Mouse (Mus musculus) left cerebral cortex, postnatal 25 days (tissue): ENCODE data around the gene Rap1a. TPM values are rescaled to one million over a fixed set of nuclear protein-coding genes. Genes with fewer than 3 reads are reported as not detected.

Source experiments
- DNase-seq, 2 experiments: peaks; one replicate each; pipeline ENCODE4 v3.0.0; 2022; ENCODE audit warnings: low spot score in 2 of 2, mixed read lengths in 1 of 2
- intact Hi-C: fragments of 180-260 bp; cut with DNase I; formaldehyde crosslinking; loops from one replicate; pipeline ENCODE4 v1.15.1; 2025
- total RNA-seq, 2 experiments: library from RNA; stranded (reverse); gene quantifications; 2 replicates each; pipeline ENCODE4 v1.2.3; 2021

Gene Rap1a
- total RNA-seq, 2 experiments from 2014 or later: 71.5 to 76.4 TPM

DNA sequence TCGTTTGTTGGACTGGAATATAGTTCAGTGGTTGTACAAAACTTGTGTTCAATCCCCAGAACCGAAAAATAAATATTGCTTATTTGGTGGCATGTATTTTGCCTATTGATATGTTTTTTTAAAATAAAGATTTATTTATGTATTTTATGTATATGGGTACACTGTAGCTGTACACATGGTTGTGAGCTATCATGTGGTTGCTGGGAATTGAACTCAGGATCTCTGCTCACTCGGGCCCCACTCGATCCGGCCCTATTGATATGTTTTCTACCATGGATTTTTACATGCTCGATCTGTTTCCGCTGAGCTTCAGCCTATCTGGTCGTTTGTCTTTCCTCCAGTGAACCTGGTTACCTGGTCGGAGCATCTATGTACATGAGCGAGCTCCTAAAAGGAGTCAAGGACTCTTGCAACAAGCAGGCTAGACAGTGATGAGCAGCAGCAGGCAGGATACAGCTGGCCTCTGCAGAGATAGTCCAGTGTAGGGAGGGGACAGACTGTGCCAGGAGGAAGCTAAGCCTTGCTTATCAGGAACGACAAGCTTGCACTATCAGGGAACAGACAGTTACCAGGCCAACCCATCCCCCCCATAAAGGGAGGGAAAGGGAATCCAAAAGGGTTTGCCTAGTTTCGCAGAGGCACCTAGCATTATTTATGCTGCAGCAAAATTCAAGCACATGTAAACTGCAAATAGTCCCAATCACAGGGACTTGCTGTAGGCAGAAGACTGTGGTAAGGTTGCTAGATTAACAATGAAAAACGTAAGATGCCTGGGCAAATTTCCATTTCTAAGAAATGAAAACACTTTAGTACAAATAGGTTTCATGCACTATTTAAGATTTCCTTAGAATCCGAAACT is 7.3 kb upstream of the Rap1a start:
- intact Hi-C loops: no loop called here

DNA sequence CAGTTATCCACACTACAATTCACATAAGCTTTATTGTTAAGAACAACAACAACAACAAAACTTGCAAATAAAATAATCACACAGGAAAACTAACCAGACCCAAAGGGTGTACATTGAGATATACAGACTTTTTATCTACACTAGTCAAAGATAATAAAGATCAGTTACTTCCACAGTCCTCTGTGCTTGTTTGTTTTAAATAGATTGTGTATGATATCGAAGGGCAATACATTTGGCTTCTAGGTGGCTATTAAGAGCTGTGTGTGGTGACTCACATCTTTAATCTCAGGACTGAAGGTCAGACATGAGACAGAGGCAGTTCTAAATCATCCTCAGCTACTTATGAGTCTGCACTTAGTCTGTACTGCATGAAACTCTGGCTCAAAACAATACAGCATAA is 6.5 kb upstream of the Rap1a start:
- no peak for DNase-seq
- intact Hi-C loops: no loop called here

More for the DNA sequence above, 7.3 kb upstream of the Rap1a start:
- DNase-seq: no peak

DNA sequence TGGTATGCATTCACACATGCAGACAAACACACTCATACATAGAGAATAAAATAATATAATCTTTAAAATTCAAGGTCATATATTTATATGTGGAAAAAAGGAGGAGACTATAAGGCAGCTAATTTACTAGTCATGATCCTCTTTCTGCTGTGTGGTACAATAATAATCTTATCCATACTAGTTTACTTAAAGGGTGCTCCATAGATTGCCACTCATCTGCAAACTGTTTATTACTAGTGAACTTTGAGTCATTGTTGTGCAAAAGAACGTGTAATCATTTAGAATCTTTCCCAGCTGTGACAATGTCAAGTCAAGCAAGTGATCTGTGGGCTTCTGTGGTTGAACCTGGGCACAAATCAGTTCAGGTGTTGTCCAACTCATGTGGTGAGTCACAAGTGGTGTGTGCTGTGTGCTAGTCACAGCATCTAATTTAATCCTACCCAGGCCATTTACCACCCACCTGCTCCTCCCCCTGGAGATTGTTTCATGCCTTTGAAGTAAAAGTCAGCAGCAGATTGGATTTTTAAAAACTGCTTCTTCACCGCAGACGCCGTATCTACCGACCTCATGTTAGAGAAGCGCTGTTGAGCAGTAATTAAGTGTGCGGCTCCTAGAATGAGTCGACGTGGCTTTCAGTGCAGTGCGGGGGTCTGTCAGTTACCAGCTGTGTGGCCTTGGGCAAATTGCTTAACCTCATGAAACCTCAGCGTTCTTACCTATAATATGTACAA is 5.5 kb upstream of the Rap1a start:
- intact Hi-C loops: no loop called here
- peak; percentile 6 to 40 for DNase-seq

DNA sequence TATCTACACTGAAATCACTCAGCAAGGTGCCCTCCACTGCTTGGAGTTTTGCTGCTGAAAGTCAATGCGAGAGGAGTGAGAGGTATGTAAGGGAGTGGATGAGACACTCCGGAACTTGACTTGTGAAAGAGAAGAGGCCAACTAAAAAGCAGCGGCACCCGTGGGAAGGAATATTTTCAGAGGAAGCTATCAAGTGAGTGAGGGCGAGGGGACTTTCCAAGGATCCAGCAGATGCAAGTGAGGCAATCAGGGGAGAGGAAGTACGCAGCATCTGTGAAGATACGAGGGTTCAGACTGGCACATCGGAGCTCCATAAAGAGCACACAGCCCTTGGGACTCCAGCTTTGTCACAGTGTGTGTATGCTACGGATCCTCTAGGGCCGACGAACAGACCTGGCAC is 2.5 kb upstream of the Rap1a start:
- intact Hi-C loops: loop anchor here (5.0 kb wide), 2 partner anchors 94 to 154 kb away; partner anchors contain the start of gene Wdr77
- no peak for DNase-seq

DNA sequence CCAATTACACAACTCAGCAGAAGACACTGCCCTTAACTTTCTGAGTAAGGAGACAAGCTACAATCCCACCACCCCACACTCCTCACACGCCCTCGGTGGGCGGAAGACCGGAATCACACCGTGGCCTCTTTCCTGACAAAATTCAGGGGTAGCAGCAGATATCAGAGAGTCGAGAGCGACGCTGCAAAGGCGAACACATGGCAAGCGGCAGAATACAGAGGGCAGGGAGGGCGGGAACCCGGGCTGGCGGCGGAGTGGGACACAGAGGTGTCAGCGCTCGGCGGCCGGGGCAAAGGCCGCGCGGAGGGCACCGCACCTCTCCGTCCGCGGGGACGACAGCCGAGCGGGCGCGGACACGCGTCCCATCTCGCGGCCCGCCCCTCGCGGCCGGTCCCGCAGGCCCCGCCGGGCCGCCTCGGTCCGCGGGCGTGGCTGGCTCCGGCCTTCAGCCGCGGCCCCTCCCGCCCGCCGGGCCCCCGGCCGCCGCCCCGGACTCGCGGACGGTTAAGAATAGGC is 403 bp downstream of the Rap1a start:
- DNase-seq: no peak
- intact Hi-C loops: loop anchor here (5.0 kb wide), 2 partner anchors 97 to 157 kb away; partner anchors contain the start of gene Wdr77

DNA sequence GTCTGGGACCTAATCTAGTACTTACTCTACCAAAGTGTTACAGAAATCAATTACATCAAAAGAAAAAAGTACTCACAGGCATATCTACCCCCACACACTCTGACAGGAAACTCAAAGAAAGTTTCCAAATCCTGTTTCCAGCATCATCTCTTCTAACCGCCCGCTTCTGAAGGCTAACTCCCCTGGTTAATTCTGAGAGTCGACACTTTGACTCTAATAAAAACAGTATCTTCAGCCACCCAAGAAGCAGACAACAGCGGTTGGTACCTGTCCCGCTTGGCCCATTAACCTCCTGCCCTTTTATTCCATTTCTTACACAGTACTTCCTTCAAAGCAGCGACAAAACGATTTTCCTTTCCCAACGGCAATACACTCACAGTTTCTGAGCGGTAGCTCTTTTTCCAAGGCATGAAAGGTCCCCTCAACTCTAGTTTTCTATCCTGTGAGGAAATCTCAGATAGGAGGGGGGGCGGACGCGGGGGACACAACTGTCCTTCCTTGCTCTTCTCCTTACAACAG is 921 bp downstream of the Rap1a start:
- intact Hi-C loops: loop anchor here (5.0 kb wide), 2 partner anchors 97 to 157 kb away; partner anchors contain the start of gene Wdr77

DNA sequence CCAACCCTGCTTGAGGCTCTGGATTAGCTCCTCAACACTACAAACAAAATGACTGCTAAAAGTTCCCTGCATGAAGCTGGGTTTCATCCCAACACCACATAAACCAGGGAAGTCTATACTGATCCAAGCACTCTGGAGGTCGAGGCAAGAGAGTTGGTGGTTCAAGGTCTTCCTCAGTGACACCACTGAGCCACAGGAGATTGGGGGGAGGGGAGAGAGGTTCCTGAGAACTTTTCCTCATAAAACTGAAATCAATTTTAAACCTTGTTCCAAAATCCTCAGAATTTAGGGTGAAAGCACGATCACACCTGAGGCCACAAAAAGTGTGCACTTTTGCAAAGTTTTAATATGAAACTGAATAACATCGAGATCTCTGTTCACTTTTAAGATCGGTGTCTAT is 1.8 kb downstream of the Rap1a start:
- intact Hi-C loops: no loop called here
- DNase-seq: no peak

More for the DNA sequence above, 921 bp downstream of the Rap1a start:
- no peak for DNase-seq

DNA sequence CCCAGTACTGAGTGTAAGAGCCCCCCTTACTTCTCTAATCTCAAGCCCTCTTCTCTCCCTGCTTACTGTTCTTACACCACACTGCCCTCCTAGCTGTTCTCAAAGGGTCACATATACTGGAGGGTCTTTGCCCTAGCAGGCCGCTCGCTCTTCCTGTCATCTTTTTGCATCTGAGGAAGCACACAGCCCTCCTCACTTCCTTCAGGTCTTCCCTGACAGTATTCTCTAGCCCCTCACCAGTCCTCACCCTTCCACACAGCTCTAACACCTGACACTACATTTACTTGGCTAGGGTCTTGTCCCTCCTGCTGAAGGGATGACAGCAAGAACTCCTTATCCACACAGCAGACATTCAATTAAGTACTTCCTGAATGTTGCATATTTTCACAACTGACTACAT is 2.4 kb downstream of the Rap1a start:
- intact Hi-C loops: no loop called here
- DNase-seq: no peak

DNA sequence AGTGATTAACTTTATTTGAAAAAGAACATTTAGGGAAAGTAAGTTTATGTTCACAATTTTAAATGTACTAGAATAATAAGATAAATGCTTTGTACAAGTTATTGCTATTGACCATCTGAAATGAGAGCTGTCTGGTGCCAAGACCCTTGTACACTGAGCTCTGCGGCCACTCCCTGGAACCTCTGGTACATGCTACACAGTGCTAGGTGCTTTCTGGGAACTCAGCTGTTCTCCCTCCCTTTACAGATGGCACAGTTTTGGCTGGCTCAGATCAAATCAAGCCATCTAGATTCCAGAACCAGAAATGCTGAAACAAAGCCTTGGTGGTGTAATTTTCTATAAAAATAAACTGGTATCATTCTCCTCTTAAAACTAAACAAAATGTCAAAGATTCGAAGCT is 3.7 kb downstream of the Rap1a start:
- intact Hi-C loops: no loop called here
- no peak for DNase-seq

DNA sequence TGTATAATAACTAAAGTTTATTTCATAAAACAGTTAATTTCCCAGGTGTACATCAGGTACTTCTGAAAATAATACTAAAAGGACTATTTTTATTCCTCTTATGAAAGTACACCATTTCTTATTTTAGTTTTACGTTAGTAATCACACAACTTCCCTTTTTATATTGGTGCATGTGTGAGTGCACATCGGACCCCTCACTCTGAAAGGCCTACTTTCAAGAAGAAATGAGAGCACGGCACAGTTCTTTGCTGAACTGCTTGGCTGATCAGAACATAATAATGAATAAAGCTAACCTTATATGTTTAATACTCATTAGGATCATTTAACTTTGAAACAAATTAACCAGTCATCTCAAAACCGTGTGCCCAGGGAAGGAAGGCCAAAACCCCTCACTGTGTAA is 4.4 kb downstream of the Rap1a start:
- no peak for DNase-seq
- intact Hi-C loops: no loop called here

DNA sequence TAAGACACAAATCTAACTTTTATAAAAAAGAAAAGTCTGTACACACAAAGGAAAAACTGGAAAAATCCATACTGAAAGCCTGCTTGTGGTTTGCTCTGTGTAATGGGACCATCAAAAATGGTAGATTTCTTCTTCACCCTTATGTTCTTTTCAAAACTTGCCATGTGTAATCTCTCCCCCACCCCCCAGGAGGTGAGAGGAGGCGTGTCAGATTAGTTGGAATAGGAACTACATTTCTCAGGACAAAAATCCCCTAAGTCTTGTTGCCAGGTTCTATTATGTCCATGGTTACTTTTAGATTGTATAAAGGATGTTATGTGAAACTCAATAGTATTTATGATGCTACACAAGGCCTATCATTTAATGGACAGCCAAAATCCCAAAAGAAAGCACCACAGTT is 6.8 kb downstream of the Rap1a start:
- DNase-seq: no peak
- intact Hi-C loops: no loop called here

DNA sequence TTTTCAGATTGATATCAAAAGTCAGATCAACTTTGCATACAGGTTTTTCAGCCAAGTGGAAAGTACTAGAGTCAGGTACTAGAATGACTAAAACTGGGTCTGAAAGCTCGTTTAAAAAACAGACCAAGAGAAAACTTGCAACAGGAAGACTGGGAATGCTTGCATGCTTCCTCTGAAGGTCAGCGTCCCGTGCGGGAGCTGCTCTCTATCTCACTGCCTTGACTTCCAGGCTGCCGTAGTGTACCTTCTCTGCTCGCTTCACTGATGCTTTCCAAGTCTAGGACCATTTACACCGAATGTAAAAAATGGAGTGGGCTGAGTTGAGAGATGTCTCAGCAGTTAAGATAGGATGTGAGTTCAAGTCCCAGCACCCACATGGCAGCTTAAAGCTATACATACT is 8.8 kb downstream of the Rap1a start:
- intact Hi-C loops: no loop called here
- no peak for DNase-seq

DNA sequence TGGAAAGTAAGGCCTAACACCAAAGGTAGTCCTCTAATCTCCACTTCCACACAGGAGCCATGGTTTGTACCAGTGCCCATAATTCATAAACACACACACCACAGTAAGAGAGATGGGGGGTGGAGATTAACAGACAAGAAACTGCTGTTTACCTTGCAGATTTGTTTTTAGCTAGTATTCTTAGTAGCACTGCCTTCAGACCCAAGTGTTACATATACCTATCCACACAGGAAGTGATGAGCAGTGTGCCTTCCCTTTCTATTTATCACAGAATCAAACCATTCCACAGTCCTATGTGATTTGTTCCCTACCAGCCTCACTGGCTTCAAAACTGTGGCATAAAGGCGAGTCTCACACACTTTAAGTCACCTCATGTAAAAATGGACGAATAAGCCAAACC is 10.0 kb downstream of the Rap1a start:
- no peak for DNase-seq
- intact Hi-C loops: no loop called here

DNA sequence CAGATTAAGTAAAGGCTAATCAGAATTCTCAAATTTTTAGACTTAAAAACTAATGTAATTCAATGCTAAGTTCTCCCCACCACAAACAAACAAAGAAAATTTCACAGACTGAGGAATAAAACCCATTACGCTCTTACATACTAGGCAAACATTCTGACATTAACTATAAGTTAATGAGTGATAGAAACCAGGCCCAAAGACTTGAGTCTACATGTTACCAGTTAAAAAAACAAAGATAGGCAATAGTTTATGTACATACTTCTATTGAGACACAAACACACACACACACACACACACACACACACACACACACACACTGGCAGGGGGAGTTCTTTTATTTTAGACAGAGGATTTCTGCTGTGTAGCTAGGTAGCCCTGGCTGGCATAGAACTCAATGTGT is 10.8 kb downstream of the Rap1a start:
- intact Hi-C loops: no loop called here
- DNase-seq: no peak

DNA sequence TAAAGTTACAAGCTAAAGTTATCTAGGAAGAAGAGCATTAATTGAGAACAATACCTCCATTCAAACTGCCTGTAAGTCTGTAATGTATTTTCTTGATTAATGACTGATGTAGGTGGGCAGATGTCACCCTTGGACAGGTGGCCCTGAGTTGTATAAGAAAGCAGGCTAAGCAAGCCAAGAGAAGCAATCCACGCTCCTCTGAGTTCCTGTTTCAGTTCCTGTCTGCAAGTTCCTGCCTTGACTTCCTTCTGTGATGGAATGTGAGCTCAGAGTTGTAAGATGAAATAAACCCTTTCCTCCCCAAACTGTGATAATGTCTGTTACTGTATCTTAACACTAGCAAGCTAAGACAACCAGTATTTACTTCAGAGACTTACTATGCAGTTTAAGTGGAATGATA is 11.4 kb downstream of the Rap1a start:
- intact Hi-C loops: no loop called here
- DNase-seq: no peak

DNA sequence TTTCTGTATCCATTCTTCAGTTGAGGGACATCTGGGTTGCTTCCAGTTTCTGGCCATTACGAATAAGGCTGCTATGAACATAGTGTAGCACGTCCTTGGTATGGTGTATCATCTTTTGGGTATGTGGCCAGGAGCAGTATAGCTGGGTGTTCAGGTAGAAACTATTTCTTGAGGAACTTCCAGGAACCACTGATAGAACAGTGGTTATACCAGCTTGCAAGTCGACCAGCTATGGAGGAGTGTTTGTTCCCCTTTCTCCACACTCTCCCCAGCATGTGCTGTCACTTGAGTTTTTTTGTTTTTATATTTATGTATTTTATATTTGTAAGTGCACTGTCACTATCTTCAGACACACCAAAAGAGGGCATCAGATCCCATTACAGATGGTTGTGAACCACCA is 13.8 kb downstream of the Rap1a start:
- no peak for DNase-seq
- intact Hi-C loops: no loop called here

DNA sequence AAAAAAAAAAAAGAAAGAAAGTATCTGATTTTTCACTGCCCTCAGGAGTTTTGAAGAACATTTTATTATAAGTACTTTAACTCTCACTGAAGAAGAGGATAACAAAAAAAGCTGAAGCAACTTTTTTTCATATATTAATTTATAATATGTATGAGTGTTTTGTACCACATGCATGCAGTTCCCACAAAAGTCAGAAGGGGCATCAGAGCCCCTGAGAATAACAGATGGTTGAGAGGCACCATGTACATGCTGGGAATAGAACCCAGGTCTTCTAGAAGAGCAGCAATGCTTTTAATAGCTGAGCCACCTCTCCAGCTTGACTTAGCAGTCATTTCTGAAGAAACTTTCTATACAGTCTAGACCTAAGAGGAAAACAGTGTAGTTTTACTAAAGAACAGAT is 15.3 kb downstream of the Rap1a start:
- DNase-seq: no peak
- intact Hi-C loops: no loop called here

DNA sequence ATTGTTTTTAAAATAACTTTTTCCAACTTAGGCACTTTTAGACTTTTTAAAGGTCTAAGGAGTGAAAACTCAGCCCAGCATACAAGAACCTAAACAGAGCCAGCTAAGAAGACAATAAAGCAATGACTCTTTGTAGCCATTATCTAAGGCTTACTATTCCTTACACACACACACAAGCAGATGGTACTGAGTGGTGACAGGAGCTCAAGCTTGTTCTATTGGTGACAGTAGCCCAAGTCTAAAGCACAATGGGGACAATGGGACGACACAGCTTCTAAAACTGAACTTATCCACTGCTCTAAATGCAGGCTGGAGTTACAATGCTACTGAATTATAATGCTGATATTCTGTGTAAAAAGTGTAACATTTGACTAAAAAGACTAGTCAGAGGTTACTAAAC is 17.3 kb downstream of the Rap1a start:
- no peak for DNase-seq
- intact Hi-C loops: no loop called here

DNA sequence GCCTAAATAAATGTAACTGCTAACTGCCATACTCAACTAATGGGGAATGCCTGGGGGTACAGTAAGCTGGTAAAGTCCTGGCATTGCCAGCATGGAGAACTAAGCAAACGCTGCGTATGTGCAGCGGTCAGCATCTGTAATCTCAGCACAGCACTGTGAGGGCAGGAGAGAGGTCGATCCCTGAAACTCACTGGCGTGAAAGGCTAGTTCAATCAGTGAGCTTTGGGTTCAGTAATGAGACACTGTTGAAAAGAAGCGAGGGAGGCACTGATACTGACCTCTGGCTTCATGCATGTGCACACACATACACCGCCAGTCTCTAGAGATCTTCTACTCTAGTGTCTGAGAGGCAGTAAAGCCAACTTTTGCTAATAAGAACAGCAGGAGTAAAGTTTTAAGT is 18.7 kb downstream of the Rap1a start:
- intact Hi-C loops: no loop called here
- no peak for DNase-seq

DNA sequence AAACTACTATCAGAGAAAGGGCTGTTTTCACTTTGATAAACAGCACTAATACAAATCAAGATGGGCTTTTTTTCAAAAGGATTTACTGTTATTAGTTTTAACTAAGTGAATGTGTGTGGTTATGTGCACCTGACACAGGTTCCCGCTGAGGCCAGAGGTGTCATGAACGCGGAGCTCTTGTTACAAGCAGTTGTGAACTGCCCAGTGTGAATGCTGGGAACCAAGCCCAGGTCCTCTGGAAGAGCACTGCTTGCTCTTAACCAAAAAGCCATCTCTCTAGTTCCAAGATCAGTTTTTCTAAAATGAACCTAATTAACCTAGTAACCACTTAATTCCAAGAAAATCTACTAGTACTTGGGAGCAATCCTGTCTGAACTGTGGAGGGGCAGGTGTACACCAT is 23.1 kb downstream of the Rap1a start:
- DNase-seq: no peak
- intact Hi-C loops: no loop called here
